Mouse (Mus musculus): Measurements from ENCODE around the gene Gopc. TPM values are rescaled to one million over a fixed set of nuclear protein-coding genes. Genes with fewer than 3 reads are reported as not detected.

Gopc gene
- polyA plus RNA-seq, 1 experiment, result 30.9 TPM

DNA sequence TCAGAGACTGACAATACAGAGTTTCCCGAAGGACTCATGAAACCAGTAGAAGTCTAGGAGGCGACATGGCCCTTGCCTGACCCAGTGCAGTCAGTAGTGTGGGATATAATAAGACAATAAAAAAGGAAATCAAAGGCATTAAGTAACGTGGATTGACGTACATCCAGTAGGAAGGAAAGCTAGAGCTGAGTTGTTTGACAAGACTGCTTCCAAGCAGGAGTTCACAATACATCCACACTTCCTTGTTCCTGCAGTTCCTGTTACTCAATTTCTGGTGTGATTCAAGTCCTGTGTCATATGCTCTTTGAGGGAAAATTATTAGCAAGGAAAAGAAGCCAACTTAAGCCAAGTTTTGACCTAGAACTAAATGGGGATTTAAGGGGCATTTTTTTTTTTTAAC lies 37.5 kb upstream of the Gopc start:
- H3K4me1 ChIP-seq (ENCODE audit: control insufficient read depth, insufficient read depth, low read length), result peaks cover 2% of the 10 kb centered on the region; the same call in 1 of the 2 replicates
- WGBS, result 79% methylated on average over 4 of the region's 4 CpGs
- H3K27ac ChIP-seq (ENCODE audit: insufficient read depth, low read length), result no peak overlapping the region
- H3K27me3 ChIP-seq (ENCODE audit: control insufficient read depth, insufficient read depth, low read length), result no peaks in the 10 kb centered on the region
- TF ChIP-seq POLR2A (IDR thresholded peaks at IDR 0.05; ENCODE audit: borderline replicate concordance, insufficient read depth, low read length) (no peak), CTCF (IDR thresholded peaks at IDR 0.05; ENCODE audit: borderline replicate concordance, insufficient read depth, low read depth, low read length) (no peak)
- no peak for DNase-seq
- no peak overlapping the region for H3K4me3 ChIP-seq (replicated peaks; ENCODE audit: insufficient read depth, low read depth, low read length)

DNA sequence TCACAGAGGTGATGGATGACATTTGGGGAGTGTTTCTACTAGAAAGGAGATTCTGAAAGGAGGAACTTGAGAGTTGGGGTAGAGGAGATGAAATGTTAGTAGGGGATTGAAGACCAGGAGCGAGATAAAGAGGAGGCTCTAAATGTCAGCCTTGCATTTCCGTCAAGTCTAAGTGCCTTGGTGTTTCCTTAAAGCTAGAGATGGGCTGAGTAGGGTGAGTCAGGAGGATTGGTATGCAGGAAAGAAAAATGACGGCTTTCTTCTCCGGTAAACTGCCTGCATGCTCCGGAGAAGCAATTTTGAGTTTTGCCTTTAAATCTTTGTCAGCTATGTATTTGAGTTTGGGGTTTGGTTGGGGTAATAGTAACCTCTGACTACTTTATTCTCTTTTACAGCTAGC lies 37.0 kb upstream of the Gopc start:
- 66% methylated on average over 5 of the region's 5 CpGs for WGBS
- Histone ChIP-seq H3K4me3 (replicated peaks; ENCODE audit: insufficient read depth, low read depth, low read length) (peak overlapping the region; percentile 28), H3K27me3 (ENCODE audit: control insufficient read depth, insufficient read depth, low read length) (no peaks in the 10 kb centered on the region), H3K27ac (ENCODE audit: insufficient read depth, low read length) (no peak overlapping the region), H3K4me1 (ENCODE audit: control insufficient read depth, insufficient read depth, low read length) (peaks cover 2% of the 10 kb centered on the region; the same call in 1 of the 2 replicates)
- TF ChIP-seq CTCF (IDR thresholded peaks at IDR 0.05; ENCODE audit: borderline replicate concordance, insufficient read depth, low read depth, low read length), result no peak
- TF ChIP-seq POLR2A (IDR thresholded peaks at IDR 0.05; ENCODE audit: borderline replicate concordance, insufficient read depth, low read length), result no peak
- no peak for DNase-seq

DNA sequence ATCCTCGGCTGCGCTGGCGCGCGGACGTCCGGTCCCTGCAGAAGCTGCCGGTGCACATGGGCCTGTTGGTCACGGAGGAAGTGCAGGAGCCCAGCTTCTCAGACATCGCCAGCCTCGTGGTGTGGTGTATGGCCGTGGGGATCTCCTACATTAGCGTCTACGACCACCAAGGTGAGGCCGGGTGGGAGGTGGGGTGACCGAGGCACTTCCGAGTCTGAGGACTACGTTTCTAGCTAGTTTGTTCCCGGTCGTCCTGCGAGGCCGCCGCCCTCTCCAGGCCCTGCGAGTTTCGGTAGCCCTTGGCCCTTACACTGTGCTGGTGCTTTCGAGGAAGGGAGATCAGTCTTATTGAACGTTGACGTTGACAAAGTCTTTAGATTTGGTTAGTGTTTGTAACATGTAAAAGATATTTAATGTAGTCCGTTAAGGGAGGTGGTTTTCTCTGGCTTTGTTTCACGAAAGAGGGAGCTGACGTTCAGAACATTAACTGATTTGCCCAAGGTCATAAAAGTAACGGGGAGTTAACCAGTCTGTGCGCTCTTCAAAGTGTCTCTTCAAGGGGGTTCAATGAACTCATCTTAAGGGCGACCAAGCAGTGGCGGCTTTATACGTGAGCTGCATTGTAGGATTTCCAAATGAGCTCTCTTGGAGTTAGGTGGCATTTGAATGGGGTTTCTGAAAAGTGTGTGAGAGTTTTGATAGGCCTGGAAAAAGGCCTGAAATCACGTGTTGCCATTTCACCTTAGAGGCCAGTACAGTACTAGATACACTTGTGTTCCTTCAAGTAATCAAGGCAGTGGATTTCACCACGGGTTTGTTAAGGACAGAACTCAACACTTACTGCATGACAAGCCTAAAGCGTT lies 36.3 kb upstream of the Gopc start:
- peak in 1 of 2 experiments; percentile 16 for DNase-seq
- peak overlapping the region; percentile 64 for H3K27ac ChIP-seq (ENCODE audit: insufficient read depth, low read length)
- TF ChIP-seq CTCF (IDR thresholded peaks at IDR 0.05; ENCODE audit: borderline replicate concordance, insufficient read depth, low read depth, low read length) (no peak), POLR2A (IDR thresholded peaks at IDR 0.05; ENCODE audit: borderline replicate concordance, insufficient read depth, low read length) (no peak)
- peaks cover 2% of the 10 kb centered on the region; the same call in 1 of the 2 replicates for H3K4me1 ChIP-seq (ENCODE audit: control insufficient read depth, insufficient read depth, low read length)
- 1% methylated on average over 39 of the region's 39 CpGs for WGBS
- no peaks in the 10 kb centered on the region for H3K27me3 ChIP-seq (ENCODE audit: control insufficient read depth, insufficient read depth, low read length)
- H3K4me3 ChIP-seq (replicated peaks; ENCODE audit: insufficient read depth, low read depth, low read length), result peak overlapping the region; percentile 68

DNA sequence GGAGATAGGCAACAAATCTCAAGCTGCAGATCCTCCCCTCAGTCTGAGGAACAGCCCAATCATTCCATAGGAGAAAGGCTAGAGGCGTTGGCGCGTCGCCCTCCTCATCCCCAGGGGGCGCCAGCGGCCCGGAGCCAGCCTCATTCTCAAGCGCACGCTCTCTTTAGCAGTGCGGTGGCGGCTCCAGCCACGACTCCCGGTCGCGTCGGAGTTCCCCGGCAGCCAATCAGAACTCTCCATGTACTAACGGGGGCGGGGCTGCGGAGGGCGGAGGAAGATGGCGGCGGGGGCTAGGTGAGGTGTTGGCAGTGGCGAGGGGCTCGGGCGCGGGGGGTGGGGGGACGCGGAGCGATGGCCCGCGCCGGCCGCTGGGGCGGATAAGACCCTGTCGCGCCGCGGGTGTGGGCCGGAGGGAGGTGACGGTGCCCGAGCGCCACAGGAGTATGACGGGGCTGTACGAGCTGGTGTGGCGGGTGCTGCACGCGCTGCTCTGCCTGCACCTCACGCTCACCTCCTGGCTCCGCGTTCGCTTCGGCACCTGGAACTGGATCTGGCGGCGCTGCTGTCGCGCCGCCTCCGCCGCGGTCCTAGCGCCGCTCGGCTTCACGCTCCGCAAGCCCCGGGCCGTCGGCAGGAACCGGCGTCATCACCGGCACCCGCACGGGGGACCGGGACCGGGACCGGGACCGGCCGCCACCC lies 35.5 kb upstream of the Gopc start, which contains the start of gene Nus1:
Gene Nus1 (plus strand): TSS at position 249 of the 699 bp plus-strand sequence.
- Histone ChIP-seq H3K4me1 (ENCODE audit: control insufficient read depth, insufficient read depth, low read length) (peaks cover 2% of the 10 kb centered on the region; the same call in 1 of the 2 replicates), H3K27ac (ENCODE audit: insufficient read depth, low read length) (peak within 1 kb of the TSS; percentile 64), H3K4me3 (replicated peaks; ENCODE audit: insufficient read depth, low read depth, low read length) (peak within 1 kb of the TSS; percentile 68), H3K27me3 (ENCODE audit: control insufficient read depth, insufficient read depth, low read length) (no peaks in the 10 kb centered on the region)
- TF ChIP-seq CTCF (IDR thresholded peaks at IDR 0.05; ENCODE audit: borderline replicate concordance, insufficient read depth, low read depth, low read length) (peak; percentile 74), POLR2A (IDR thresholded peaks at IDR 0.05; ENCODE audit: borderline replicate concordance, insufficient read depth, low read length) (peak; percentile 35; the same call in 1 of the 2 replicates)
- peak; percentile 98 for DNase-seq
- WGBS, result 1% methylated on average over 79 of the region's 79 CpGs

DNA sequence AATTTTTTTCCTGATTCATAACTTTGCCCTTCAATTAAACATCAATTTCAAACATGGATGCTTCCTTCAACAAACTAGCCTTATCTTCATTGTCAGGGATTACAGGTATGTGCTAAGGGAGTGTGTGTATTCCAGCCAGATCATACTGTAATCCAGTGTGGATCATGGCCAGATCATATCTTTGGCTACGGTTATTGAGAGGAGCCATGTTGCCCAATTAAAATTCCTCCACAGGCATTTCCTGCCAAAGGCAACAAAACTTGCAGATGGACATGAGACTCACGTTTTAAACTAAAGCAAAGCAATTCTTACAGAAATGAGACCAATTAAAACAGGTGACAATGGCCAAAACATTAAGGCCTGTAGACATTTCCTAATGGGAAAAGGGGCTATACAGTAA lies 34.5 kb upstream of the Gopc start:
- DNase-seq, result peak in 1 of 2 experiments; percentile 11
- Histone ChIP-seq H3K4me3 (replicated peaks; ENCODE audit: insufficient read depth, low read depth, low read length) (no peak overlapping the region), H3K4me1 (ENCODE audit: control insufficient read depth, insufficient read depth, low read length) (peaks cover 2% of the 10 kb centered on the region; the same call in 1 of the 2 replicates), H3K27ac (ENCODE audit: insufficient read depth, low read length) (no peak overlapping the region), H3K27me3 (ENCODE audit: control insufficient read depth, insufficient read depth, low read length) (no peaks in the 10 kb centered on the region)
- 14% methylated on average over 2 of the region's 2 CpGs for WGBS
- TF ChIP-seq POLR2A (IDR thresholded peaks at IDR 0.05; ENCODE audit: borderline replicate concordance, insufficient read depth, low read length) (no peak), CTCF (IDR thresholded peaks at IDR 0.05; ENCODE audit: borderline replicate concordance, insufficient read depth, low read depth, low read length) (no peak)

DNA sequence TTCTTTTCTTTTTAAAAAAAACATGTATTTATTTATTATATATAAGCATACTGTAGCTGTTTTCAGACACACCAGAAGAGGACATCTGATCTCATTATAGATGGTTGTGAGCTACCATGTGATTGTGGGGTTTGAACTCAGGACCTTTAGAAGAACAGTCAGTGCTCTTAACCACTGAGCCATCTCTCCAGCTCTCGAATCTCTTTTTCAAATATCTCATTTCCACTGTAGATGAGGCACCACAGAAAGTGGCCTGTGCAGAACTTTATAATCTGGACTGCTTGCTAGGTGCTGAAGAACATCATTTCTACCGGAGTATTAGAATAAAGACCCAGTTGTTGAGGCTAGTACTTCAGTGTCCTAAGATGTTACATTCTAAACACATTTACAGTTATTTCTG lies 33.1 kb upstream of the Gopc start:
- no peak overlapping the region for H3K27ac ChIP-seq (ENCODE audit: insufficient read depth, low read length)
- no peaks in the 10 kb centered on the region for H3K27me3 ChIP-seq (ENCODE audit: control insufficient read depth, insufficient read depth, low read length)
- no peak for DNase-seq
- H3K4me1 ChIP-seq (ENCODE audit: control insufficient read depth, insufficient read depth, low read length), result no peaks in the 10 kb centered on the region; the same call in 1 of the 2 replicates
- no peak for TF ChIP-seq CTCF (IDR thresholded peaks at IDR 0.05; ENCODE audit: borderline replicate concordance, insufficient read depth, low read depth, low read length)
- TF ChIP-seq POLR2A (IDR thresholded peaks at IDR 0.05; ENCODE audit: borderline replicate concordance, insufficient read depth, low read length), result no peak
- no peak overlapping the region for H3K4me3 ChIP-seq (replicated peaks; ENCODE audit: insufficient read depth, low read depth, low read length)
- WGBS, result 89% methylated on average over 2 of the region's 2 CpGs

GRCm38 (mm10) chr10:52407526-52407925 lies 25.6 kb upstream of the Gopc start:
- no peaks in the 10 kb centered on the region for H3K4me1 ChIP-seq (ENCODE audit: control insufficient read depth, insufficient read depth, low read length)
- H3K4me3 ChIP-seq (replicated peaks; ENCODE audit: insufficient read depth, low read depth, low read length), result no peak overlapping the region
- no peak overlapping the region for H3K27ac ChIP-seq (ENCODE audit: insufficient read depth, low read length)
- no peaks in the 10 kb centered on the region for H3K27me3 ChIP-seq (ENCODE audit: control insufficient read depth, insufficient read depth, low read length)
- 96% methylated on average over 2 of the region's 2 CpGs for WGBS
- TF ChIP-seq POLR2A (IDR thresholded peaks at IDR 0.05; ENCODE audit: borderline replicate concordance, insufficient read depth, low read length) (no peak), CTCF (IDR thresholded peaks at IDR 0.05; ENCODE audit: borderline replicate concordance, insufficient read depth, low read depth, low read length) (no peak)
- no peak for DNase-seq
